Mouse (Mus musculus) intestine, postnatal 0 days (tissue): ENCODE data around the gene Agap1. TPM values are rescaled to one million over a fixed set of nuclear protein-coding genes. Genes with fewer than 3 reads are reported as not detected.

ENCODE experiments used
- ATAC-seq: fragments of 200-750 bp; cut with Nextera tagmentation; 2 replicates; pipeline ENCODE4 v1.8.0; 2017; ENCODE audit warnings: mild to moderate bottlenecking, moderate TSS enrichment, moderate library complexity
- H3K27ac ChIP-seq: fragments of 300-500 bp; sonication (generic); 2 replicates; pipeline ENCODE4 v1.5.1; 2014; ENCODE audit warnings: mild to moderate bottlenecking, low read depth, low read length, moderate library complexity
- H3K27me3 ChIP-seq: fragments of 300-500 bp; sonication (generic); replicated peaks from 2 replicates; pipeline ENCODE4 v1.6.1; 2014; ENCODE audit warnings: low read length, mixed read lengths; ENCODE audit not compliant: control insufficient read depth, insufficient read depth
- H3K36me3 ChIP-seq: fragments of 300-500 bp; sonication (generic); 2 replicates; pipeline ENCODE4 v1.6.1; 2014; ENCODE audit warnings: mild to moderate bottlenecking, moderate library complexity; ENCODE audit not compliant: control insufficient read depth, insufficient read depth
- H3K4me1 ChIP-seq: fragments of 300-500 bp; sonication (generic); replicated peaks from 2 replicates; pipeline ENCODE4 v1.6.1; 2014; ENCODE audit warnings: antibody characterized with exemption, low read length, mixed read lengths; ENCODE audit not compliant: control insufficient read depth, insufficient read depth
- H3K4me2 ChIP-seq: fragments of 300-500 bp; sonication (generic); replicated peaks from 2 replicates; pipeline ENCODE4 v1.6.1; 2014; ENCODE audit warnings: low read depth, mild to moderate bottlenecking, moderate library complexity
- H3K4me3 ChIP-seq: fragments of 300-500 bp; sonication (generic); 2 replicates; pipeline ENCODE4 v1.5.1; 2014; ENCODE audit warnings: low read depth, low read length
- H3K9ac ChIP-seq: fragments of 300-500 bp; sonication (generic); 2 replicates; pipeline ENCODE4 v1.6.1; 2014; ENCODE audit warnings: mild to moderate bottlenecking, low read depth, low read length
- H3K9me3 ChIP-seq: fragments of 300-500 bp; sonication (generic); 2 replicates; pipeline ENCODE4 v1.6.1; 2016; ENCODE audit warnings: mixed run types; ENCODE audit not compliant: control insufficient read depth
- CTCF ChIP-seq: sonication (generic); IDR thresholded peaks from 2 replicates; pipeline ENCODE4 v1.5.1; 2016; ENCODE audit warnings: low read depth, mild to moderate bottlenecking, control low read depth, antibody characterized with exemption, moderate library complexity
- WGBS: fragments of 180-500 bp; shearing (Covaris S2); extraction: QIAGEN DNeasy Blood & Tissue Kit; methylation state at CpG from one replicate; pipeline ENCODE4 v1.1.7; 2014; 5-methylcytosine and 5-hydroxymethylcytosine counted together
- polyA plus RNA-seq: library from polyadenylated mRNA; unstranded; fragments of >200 nt; fragmentation: Nextera tagmentation; extraction: Ambion mirVana; gene quantifications from 2 replicates; pipeline ENCODE4 v1.2.1, GENCODE M21; 2015

Agap1 gene
- polyA plus RNA-seq, 1 experiment from 2014 or later = 6.1 TPM

DNA sequence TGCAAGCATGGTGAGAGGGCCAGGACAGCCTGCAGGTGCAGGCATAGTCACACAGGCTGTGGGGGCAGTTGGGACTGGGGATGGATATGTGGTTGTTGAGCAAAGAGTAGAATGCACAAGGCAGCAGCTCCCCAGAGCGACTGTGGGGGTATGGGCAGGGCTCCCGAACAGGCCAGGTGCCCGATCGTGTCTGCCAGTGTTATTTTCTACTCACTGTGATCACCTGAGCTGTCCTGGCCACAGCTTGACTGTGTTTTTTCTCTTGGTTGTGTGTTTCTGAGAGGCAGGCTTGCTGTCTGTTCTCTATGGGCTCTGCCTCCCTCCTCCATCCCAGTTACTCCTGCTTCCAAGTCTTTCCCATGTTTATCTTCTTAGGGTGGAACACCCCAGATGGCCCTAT is 154.2 kb downstream of the Agap1 start:
- no peak for TF ChIP-seq CTCF
- Histone ChIP-seq H3K27ac (no peak overlapping the region), H3K9me3 (no peaks in the 10 kb centered on the region), H3K36me3 (peaks cover 20% of the 10 kb centered on the region), H3K4me3 (no peak overlapping the region), H3K4me2 (no peak overlapping the region), H3K27me3 (no peaks in the 10 kb centered on the region), H3K9ac (no peak overlapping the region), H3K4me1 (no peaks in the 10 kb centered on the region)
- 88% methylated on average over 4 of the region's 4 CpGs for WGBS
- ATAC-seq = no peak

DNA sequence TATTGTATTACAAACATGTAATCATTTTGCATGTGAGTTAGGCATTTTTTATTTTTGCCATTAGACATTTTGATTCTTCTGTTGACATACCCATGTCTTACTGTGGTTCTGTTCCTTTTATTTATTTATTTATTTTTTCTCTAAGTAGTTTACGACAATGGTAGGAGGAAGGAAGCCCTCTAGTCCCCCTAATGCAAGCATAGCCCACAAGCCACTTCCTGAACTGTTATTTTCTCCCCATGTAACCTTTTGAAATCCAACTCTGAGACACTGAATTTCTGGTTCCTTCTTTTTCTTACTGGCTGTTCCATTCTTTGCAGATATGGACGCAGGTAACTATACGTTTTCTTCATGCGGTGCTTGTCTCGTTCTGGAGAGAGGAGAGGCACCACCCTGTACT is 155.4 kb downstream of the Agap1 start:
- WGBS = 90% methylated on average over 5 of the region's 5 CpGs
- H3K4me1 ChIP-seq = no peaks in the 10 kb centered on the region
- no peaks in the 10 kb centered on the region for H3K27me3 ChIP-seq
- no peak overlapping the region for H3K4me3 ChIP-seq
- no peak for TF ChIP-seq CTCF
- no peaks in the 10 kb centered on the region for H3K9me3 ChIP-seq
- no peak overlapping the region for H3K9ac ChIP-seq
- ATAC-seq = no peak
- H3K4me2 ChIP-seq = no peak overlapping the region
- H3K36me3 ChIP-seq = peaks cover 20% of the 10 kb centered on the region
- H3K27ac ChIP-seq = no peak overlapping the region

DNA sequence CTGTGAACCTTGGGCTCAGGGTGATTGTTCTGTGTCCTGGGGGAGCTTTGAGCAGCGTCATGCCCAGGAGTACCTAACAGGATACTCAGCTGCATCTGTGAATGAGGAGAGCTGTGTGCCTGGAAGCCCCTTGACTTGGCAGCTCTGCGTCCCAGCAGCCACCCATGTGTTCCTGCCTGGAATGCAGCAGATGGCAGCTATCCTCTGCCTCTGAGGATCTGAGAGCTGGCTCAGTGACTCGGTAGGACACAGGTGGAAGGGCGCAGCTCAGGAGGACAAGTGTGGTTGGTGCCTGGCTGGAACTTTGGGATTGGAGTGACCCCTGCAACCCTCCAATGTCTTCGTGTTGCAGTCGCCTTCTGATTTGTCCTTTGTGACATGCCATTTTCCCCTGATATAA is 156.9 kb downstream of the Agap1 start:
- Histone ChIP-seq H3K4me3 (no peak overlapping the region), H3K4me2 (no peak overlapping the region), H3K9ac (no peak overlapping the region), H3K36me3 (peaks cover 14% of the 10 kb centered on the region), H3K9me3 (no peaks in the 10 kb centered on the region), H3K4me1 (no peaks in the 10 kb centered on the region), H3K27ac (no peak overlapping the region), H3K27me3 (no peaks in the 10 kb centered on the region)
- ATAC-seq = no peak
- no peak for TF ChIP-seq CTCF
- 91% methylated on average over 6 of the region's 6 CpGs for WGBS

DNA sequence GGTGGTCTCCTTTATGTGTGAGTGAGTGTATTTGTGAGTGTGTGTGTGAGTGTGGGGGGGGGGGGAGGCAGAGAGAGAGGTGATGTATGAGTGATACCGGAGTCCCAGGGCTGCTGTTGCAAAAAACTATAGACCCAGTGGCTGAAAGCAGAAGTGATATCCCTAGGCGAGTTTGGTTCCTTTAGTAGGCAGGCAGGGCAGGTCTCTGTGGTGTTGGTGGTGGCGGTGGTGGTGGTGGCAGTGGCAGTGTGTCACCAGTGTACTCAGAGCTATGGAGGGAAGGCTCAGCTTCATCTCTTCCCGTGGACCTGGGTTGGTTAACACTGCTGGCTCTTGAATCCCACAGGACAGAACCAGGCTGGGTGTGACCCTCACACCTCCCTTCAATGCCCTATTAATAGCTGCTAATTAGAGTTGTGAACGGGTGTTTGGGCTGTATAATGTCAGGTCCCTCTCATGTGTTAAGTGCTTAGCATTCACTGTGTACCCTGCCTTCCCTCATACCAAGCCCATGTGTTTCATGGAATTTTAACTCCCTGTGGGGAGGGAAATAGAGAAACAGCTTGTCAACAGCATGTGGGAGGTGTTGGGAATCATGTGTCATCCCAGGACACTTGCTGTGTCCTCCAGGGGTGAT is 158.7 kb downstream of the Agap1 start:
- Histone ChIP-seq H3K36me3 (peaks cover 14% of the 10 kb centered on the region), H3K27me3 (no peaks in the 10 kb centered on the region), H3K4me1 (no peaks in the 10 kb centered on the region), H3K9me3 (no peaks in the 10 kb centered on the region), H3K9ac (no peak overlapping the region), H3K4me3 (no peak overlapping the region), H3K4me2 (no peak overlapping the region), H3K27ac (no peak overlapping the region)
- no peak for TF ChIP-seq CTCF
- 72% methylated on average over 5 of the region's 5 CpGs for WGBS
- no peak for ATAC-seq

DNA sequence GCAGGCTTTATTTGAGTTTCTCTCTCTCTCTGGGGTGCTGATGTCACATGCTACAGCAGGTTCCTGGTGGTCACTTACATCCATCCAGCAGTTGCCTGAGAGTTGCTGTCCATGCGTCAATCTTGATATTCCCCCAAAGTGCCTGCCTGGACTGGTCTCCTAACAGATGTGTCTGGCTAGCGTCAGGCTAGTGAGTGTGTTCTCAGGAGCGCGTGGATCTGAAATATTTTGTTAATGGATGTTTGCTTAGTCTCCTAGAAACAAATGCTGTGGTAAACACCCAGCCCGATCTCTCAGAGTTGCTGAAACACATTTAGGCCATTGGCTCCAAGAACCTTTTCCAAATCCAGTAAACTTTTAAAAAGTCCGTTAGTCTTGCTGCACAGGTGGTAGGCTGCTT is 161.9 kb downstream of the Agap1 start:
- Histone ChIP-seq H3K4me3 (no peak overlapping the region), H3K9ac (no peak overlapping the region), H3K9me3 (no peaks in the 10 kb centered on the region), H3K4me2 (no peak overlapping the region), H3K27me3 (no peaks in the 10 kb centered on the region), H3K27ac (no peak overlapping the region), H3K4me1 (no peaks in the 10 kb centered on the region), H3K36me3 (0 out of 2 replicates have a peak, but pooled peaks cover 5% of the 10 kb centered on the region)
- no peak for TF ChIP-seq CTCF
- 59% methylated on average over 6 of the region's 6 CpGs for WGBS
- ATAC-seq = no peak

DNA sequence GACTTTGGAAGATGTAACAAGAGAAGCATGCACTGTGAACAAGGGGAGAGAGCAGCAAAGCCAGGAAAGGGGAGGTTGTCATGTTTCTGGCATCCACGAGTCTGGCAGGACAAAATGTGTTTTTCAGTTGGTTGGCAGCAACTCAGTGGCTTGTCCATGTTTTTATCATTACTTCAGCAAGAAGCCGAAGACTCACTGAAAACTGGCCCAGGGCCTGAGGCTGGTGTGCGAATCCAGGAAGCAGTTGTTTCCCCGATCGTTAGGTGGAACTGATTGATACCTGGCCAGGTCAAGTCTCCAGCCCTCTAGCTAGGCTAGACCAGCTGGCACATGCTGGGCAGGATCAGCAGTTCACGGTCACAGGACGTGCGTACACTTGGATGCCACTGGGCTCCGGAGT is 162.7 kb downstream of the Agap1 start:
- no peaks in the 10 kb centered on the region for H3K9me3 ChIP-seq
- no peak overlapping the region for H3K9ac ChIP-seq
- no peaks in the 10 kb centered on the region for H3K27me3 ChIP-seq
- H3K27ac ChIP-seq = no peak overlapping the region
- H3K4me2 ChIP-seq = no peak overlapping the region
- no peaks in the 10 kb centered on the region for H3K4me1 ChIP-seq
- no peak for TF ChIP-seq CTCF
- WGBS = 77% methylated on average over 9 of the region's 9 CpGs
- H3K4me3 ChIP-seq = no peak overlapping the region
- ATAC-seq = no peak
- H3K36me3 ChIP-seq = 0 out of 2 replicates have a peak, but pooled peaks cover 4% of the 10 kb centered on the region
